Mouse (Mus musculus) embryonic fibroblast, embryonic 13.5 days (primary cell): Measurements from ENCODE around the gene Samd15. TPM values are rescaled to one million over a fixed set of nuclear protein-coding genes. Genes with fewer than 3 reads are reported as not detected.
"Not testable (repeated sequence)": the region's sequence is repeated elsewhere in the genome, so short reads cannot be mapped to it uniquely, and the experiment has no call there.

Experiments used
- H3K27ac ChIP-seq: 2 replicates; pipeline ENCODE4 v1.5.1; 2012; ENCODE audit warnings: low read length, control low read depth, inconsistent platforms; ENCODE audit not compliant: insufficient read depth
- H3K4me1 ChIP-seq: 2 replicates; pipeline ENCODE4 v1.6.1; 2011; ENCODE audit warnings: low read length; ENCODE audit not compliant: control insufficient read depth, insufficient read depth
- H3K4me3 ChIP-seq: 2 replicates; pipeline ENCODE4 v1.5.1; 2011; ENCODE audit warnings: mild to moderate bottlenecking, control low read depth, low read length; ENCODE audit not compliant: insufficient read depth
- CTCF ChIP-seq: IDR thresholded peaks from 2 replicates; pipeline ENCODE4 v1.5.1; 2011; ENCODE audit warnings: mild to moderate bottlenecking, control low read depth, low read length, moderate library complexity, borderline replicate concordance; ENCODE audit not compliant: insufficient read depth
- POLR2A ChIP-seq: IDR thresholded peaks from 2 replicates; pipeline ENCODE4 v1.6.1; 2011; ENCODE audit warnings: low read depth, mild to moderate bottlenecking, control low read depth, low read length, moderate library complexity
- polyA plus RNA-seq: library from polyadenylated mRNA; stranded (reverse); fragments of >200 nt; gene quantifications from 2 replicates; pipeline ENCODE4 v1.2.4, GENCODE M21; 2011; ENCODE audit warnings: low read depth; ENCODE audit not compliant: missing spikeins, insufficient read length

Gene Samd15
- polyA plus RNA-seq = 1.2 and 1.5 TPM in 2 replicates

DNA sequence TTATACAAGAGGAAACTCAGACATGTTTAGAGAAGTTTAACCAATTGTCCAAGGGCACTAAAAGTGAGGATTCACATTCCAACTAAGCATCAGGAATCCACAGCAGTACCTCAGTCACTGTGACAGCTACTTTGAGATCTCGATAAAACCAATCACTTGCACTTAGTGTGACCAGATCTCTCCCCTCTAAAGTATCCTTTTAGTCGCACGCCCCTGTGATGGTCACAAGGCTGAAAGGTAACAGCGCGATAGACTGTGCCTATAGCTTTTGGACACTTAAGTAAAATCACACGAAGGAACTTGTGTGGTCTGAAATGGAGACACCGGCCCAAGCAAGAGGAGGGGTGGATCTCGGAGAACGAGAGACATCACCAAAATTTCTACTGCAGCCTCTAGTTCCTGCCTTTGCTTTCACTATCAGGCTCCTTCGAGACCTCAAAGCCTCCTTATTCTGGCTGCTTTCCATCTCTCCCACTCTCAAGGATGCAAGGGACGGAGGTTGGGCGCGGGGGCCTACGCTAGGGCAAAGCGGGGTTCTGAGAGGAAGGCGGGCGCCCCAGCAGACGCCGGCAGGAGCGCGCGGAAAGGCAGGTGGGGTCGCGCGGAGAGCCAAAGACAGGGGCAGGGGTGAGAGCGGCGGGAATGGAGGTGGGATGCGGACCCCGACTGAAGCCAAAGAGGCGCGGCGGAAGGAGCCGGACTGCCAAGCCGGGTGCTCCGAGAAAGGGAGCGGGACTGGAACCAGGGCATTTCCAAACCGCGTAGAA is at the start of gene Samd15:
Gene Samd15 (plus strand): TSS at position 518 of the 767 bp plus-strand sequence.
- no peak within 1 kb of the TSS for H3K27ac ChIP-seq
- peak within 1 kb of the TSS; percentile 86 for H3K4me3 ChIP-seq
- no peak for TF ChIP-seq CTCF
- TF ChIP-seq POLR2A = no peak
- peaks cover 5% of the 10 kb centered on the region for H3K4me1 ChIP-seq

GRCm38 (mm10) chr12:87154448-87154847 is 45.1 kb upstream of the Samd15 start:
- not testable (repeated sequence) for H3K27ac ChIP-seq, H3K4me3 ChIP-seq, H3K4me1 ChIP-seq

- H3K4me1 ChIP-seq = no peaks in the 10 kb centered on the region
- TF ChIP-seq POLR2A (no peak), CTCF (no peak)
- H3K4me3 ChIP-seq = no peak overlapping the region
- H3K27ac ChIP-seq = no peak overlapping the region
These were observed 42.2 kb upstream of the Samd15 start for GRCm38 (mm10) chr12:87157361-87157760.

GRCm38 (mm10) chr12:87158099-87158498 is 41.4 kb upstream of the Samd15 start:
- Histone ChIP-seq H3K4me3 (no peak overlapping the region), H3K27ac (no peak overlapping the region), H3K4me1 (no peaks in the 10 kb centered on the region)
- TF ChIP-seq CTCF = no peak
- TF ChIP-seq POLR2A = no peak

DNA sequence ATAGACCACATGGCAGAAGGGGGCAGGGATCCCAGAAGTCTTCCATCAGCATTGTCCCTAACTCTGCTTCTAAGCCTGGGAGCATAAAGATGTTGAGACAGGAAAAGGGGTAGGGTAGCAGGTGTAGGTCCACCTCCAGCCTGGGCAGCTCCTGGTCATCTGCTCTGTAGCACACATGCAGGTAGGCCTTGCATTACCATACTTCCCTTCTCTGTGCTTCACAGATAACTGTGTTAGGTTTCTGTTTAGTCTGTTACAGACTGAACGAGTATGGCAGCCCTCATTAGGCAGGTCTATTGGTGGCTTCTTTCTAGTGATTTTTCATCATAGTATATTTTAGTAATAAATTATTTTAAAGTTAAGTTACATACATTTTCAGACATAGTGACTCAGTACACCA is 39.2 kb upstream of the Samd15 start:
- no peak for TF ChIP-seq CTCF
- no peak for TF ChIP-seq POLR2A
- Histone ChIP-seq H3K27ac (no peak overlapping the region), H3K4me3 (no peak overlapping the region), H3K4me1 (no peaks in the 10 kb centered on the region)

- no peak overlapping the region for H3K4me3 ChIP-seq
- no peak for TF ChIP-seq POLR2A
- TF ChIP-seq CTCF = no peak
- no peak overlapping the region for H3K27ac ChIP-seq
- no peaks in the 10 kb centered on the region for H3K4me1 ChIP-seq
These were observed 38.7 kb upstream of the Samd15 start for GRCm38 (mm10) chr12:87160815-87161214.

- peaks cover 2% of the 10 kb centered on the region; the same call in 1 of the 2 replicates for H3K4me1 ChIP-seq
- TF ChIP-seq CTCF = no peak
- no peak for TF ChIP-seq POLR2A
- no peak overlapping the region for H3K4me3 ChIP-seq
- peak overlapping the region; percentile 23; the same call in 1 of the 2 replicates for H3K27ac ChIP-seq
These were observed 24.2 kb upstream of the Samd15 start for GRCm38 (mm10) chr12:87175194-87175946.

- no peak for TF ChIP-seq POLR2A
- TF ChIP-seq CTCF = no peak
- Histone ChIP-seq H3K4me3 (no peak overlapping the region), H3K27ac (no peak overlapping the region), H3K4me1 (peaks cover 2% of the 10 kb centered on the region; the same call in 1 of the 2 replicates)
These were observed 21.9 kb upstream of the Samd15 start for GRCm38 (mm10) chr12:87177631-87178030.

DNA sequence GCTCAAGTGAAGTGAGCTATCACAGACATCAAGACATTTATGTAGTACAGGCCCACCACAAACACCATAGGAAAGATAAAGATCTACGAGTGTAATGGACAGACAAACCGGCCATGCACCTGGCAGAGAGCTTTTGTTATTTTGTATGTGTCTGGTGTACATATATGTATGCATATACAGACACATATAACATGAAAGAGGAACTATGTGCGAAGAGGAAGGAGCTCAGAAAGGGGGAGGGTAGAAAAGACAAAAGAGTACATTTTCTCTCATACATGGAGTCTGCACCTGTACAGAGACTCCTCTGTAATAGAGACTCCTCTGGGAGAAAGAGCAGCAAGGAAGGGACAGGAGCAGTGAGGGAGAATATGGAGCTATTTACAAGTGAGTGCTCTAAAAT is 6.5 kb upstream of the Samd15 start:
- H3K4me1 ChIP-seq = peaks cover 1% of the 10 kb centered on the region; the same call in 1 of the 2 replicates
- H3K27ac ChIP-seq = no peak overlapping the region
- TF ChIP-seq POLR2A = no peak
- no peak for TF ChIP-seq CTCF
- H3K4me3 ChIP-seq = no peak overlapping the region

GRCm38 (mm10) chr12:87195069-87195468 is 4.5 kb upstream of the Samd15 start:
- no peak overlapping the region for H3K27ac ChIP-seq
- TF ChIP-seq POLR2A (no peak), CTCF (no peak)
- peaks cover 3% of the 10 kb centered on the region for H3K4me1 ChIP-seq
- no peak overlapping the region for H3K4me3 ChIP-seq
